Mouse (Mus musculus) embryonic fibroblast, embryonic 13.5 days (primary cell): ENCODE results near the gene Cd93. TPM values are rescaled to one million over a fixed set of nuclear protein-coding genes. Genes with fewer than 3 reads are reported as not detected.

ENCODE experiments used
- H3K27ac ChIP-seq: 2 replicates; pipeline ENCODE4 v1.5.1; 2012; ENCODE audit warnings: low read length, control low read depth, inconsistent platforms; ENCODE audit not compliant: insufficient read depth
- H3K4me1 ChIP-seq: 2 replicates; pipeline ENCODE4 v1.6.1; 2011; ENCODE audit warnings: low read length; ENCODE audit not compliant: control insufficient read depth, insufficient read depth
- H3K4me3 ChIP-seq: 2 replicates; pipeline ENCODE4 v1.5.1; 2011; ENCODE audit warnings: mild to moderate bottlenecking, control low read depth, low read length; ENCODE audit not compliant: insufficient read depth
- CTCF ChIP-seq: IDR thresholded peaks from 2 replicates; pipeline ENCODE4 v1.5.1; 2011; ENCODE audit warnings: mild to moderate bottlenecking, control low read depth, low read length, moderate library complexity, borderline replicate concordance; ENCODE audit not compliant: insufficient read depth
- POLR2A ChIP-seq: IDR thresholded peaks from 2 replicates; pipeline ENCODE4 v1.6.1; 2011; ENCODE audit warnings: low read depth, mild to moderate bottlenecking, control low read depth, low read length, moderate library complexity
- polyA plus RNA-seq: library from polyadenylated mRNA; stranded (reverse); fragments of >200 nt; gene quantifications from 2 replicates; pipeline ENCODE4 v1.2.4, GENCODE M21; 2011; ENCODE audit warnings: low read depth; ENCODE audit not compliant: missing spikeins, insufficient read length

The Cd93 gene
- polyA plus RNA-seq, 1 experiment: 1.1 TPM

DNA sequence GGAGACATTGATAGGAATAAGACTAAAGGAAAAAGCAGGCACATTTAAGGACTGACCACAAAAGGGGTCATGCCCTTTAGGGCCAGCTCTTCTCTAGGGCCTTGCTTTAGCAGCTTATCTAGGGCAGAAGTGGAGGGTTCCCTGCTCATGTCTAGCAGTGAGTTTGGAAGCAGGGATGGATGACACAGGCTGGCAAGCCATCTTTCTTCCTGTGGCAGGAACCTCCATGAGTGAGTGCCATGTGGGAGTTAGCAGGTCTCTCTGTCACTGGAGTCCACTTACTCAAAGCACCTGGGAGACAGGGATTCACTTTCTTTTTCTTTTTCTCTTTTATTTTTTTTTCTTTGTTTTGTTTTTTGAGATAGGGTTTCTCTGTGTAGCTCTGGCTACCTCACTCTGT, 49.5 kb downstream of the Cd93 start:
- no peak overlapping the region for H3K4me3 ChIP-seq
- no peak for TF ChIP-seq CTCF
- no peak for TF ChIP-seq POLR2A
- peaks cover 16% of the 10 kb centered on the region for H3K4me1 ChIP-seq
- no peak overlapping the region for H3K27ac ChIP-seq

DNA sequence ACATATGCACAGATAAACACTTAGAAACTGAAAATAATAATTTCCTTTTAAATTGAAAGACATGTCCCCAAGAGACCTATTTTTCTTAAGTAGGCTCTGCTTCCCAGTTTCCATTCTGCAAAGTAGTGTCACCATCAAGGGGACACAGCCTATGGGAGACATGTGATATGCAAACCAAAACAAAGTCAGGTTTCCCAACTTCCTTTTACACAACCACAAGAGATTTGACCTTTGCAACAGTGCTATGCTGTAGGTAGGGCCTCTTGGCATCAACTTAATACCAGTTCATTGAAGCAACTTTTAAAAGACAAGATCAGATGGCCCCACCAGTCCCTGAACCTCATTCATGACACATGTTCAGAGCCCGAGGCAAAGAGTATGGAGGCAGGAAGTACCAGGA, 50.2 kb downstream of the Cd93 start:
- H3K27ac ChIP-seq: no peak overlapping the region
- H3K4me3 ChIP-seq: no peak overlapping the region
- peaks cover 11% of the 10 kb centered on the region for H3K4me1 ChIP-seq
- TF ChIP-seq CTCF (no peak), POLR2A (no peak)

GRCm38 (mm10) chr2:148387652-148388581, 55.4 kb downstream of the Cd93 start:
- no peak overlapping the region for H3K4me3 ChIP-seq
- no peaks in the 10 kb centered on the region for H3K4me1 ChIP-seq
- no peak overlapping the region for H3K27ac ChIP-seq
- TF ChIP-seq POLR2A: no peak
- TF ChIP-seq CTCF: no peak

GRCm38 (mm10) chr2:148386927-148387326, 56.4 kb downstream of the Cd93 start:
- Histone ChIP-seq H3K4me1 (no peaks in the 10 kb centered on the region), H3K27ac (no peak overlapping the region), H3K4me3 (no peak overlapping the region)
- no peak for TF ChIP-seq POLR2A
- no peak for TF ChIP-seq CTCF

Other genes with a start within 250 kb of the Cd93 start
- 0.84 and 0.92 TPM in 2 replicates for gene Sstr4, start 48.2 kb downstream of the Cd93 start, polyA plus RNA-seq
- 66.5 and 77.2 TPM in 2 replicates for gene Thbd, start 35.4 kb downstream of the Cd93 start, polyA plus RNA-seq
- gene Nxt1, start 229.0 kb upstream of the Cd93 start, polyA plus RNA-seq: 19.8 and 25.5 TPM in 2 replicates
- 17.8 and 23.5 TPM in 2 replicates for gene Gzf1, start 237.5 kb upstream of the Cd93 start, polyA plus RNA-seq